Mouse (Mus musculus): ENCODE data around the gene Siah2.
A peak's percentile ranks its signal among the peaks of the same experiment; 100 is the strongest.

The Siah2 gene

DNA sequence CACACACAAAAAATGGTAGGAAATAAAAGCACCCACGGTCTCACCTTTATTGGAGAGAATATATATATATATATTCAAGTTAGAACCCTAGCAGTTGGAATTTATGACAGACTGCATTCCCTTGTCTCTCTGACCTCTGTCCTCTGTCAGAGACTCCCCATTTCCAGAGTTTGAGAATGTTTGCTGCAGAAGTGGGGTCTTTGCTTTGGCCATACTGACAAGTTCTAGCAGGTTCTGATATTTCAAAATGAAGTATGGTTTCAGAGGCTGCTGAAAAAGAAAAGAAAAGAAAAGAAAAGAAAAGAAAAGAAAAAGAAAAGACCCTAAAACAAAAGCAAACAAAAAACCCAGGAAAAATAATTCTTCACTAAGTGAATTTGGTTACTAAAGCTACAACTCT lies 2.8 kb upstream of the Siah2 start:
- DNase-seq (ENCODE audit: low spot score): no peak

DNA sequence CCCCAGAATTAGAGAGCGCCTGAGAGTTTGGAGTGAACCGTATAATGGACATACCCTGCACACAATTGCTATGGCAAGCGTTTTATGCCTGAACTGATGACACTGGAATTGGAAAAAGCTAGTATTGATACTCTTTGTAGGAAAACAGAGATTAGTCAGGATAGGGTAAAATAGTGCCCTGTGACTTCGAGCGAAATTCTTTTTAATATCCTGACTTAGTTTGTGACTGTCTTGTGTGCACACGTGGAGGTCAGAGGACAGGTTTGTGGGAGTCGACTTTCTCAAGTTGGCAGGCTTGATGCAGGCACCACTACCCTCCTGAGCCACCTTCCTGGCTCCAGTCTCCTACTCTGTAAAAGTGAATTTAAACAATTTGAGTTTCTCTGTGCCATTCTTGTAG lies 1.1 kb upstream of the Siah2 start:
- DNase-seq (ENCODE audit: low spot score): no peak

DNA sequence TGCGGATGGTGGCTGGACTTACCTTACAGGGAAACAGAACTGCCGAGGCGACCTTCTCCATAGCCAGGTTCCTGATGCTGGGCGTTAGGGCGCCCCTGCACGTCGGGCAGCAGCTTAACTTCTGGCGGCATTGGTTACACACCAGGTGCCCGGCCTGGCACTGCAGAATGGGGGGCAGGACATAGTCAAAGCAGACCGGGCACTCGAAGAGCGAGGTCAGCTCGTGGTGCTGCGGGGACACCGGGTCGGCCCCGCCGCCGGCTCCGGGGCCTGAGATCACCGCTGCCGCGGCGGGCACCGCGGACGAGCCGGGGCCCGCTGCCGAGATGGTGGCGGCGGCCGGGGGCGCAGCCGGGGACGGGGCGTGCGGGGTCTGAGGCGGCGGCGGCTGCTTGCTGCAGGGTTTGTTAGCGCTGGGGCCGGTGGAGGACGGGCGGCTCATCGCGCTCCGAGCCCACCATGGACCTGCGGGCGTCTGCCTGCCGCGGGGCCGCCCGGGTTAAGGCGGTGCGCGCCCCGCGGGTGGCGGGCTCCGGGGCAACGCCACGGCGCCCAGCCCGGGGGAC lies 743 bp downstream of the Siah2 start:
- DNase-seq (ENCODE audit: low spot score): peak; percentile 77

DNA sequence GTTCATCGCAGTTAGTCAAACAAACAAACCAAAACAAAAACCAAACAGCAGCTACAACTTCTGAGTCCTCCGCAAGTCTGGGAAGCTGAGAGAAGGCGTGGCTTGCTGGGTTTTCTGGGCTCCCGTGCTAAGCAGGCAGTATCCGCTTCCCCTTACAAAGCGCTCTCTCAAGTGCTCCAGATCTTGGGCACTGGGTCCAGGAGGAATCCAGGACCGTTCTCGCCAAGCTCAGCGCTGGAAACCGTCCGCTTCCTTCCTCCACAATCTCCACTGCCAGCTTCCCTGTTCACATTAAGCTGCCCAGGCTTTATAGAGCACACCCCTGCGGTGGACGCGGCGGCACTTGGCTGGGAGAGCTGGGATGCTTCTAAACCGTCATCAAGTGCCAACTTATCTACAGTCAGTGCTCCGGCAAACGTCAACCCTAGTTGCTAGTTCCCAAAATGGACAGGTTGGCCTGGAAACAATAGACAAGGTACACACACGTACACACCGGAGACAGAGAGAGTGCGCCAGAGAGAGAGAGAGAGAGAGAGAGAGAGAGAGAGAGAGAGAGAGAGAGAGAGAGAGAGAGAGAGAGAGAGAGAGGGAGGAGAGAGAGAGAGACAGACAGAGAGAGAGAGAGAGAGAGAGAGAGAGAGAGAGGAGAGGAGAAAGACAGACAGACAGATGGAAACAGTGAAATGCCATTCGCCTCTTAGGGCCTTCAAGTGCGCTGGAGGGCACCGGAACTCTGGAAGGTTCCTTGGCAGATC lies 1.4 kb downstream of the Siah2 start:
- peak; percentile 85 for DNase-seq (ENCODE audit: low spot score)

DNA sequence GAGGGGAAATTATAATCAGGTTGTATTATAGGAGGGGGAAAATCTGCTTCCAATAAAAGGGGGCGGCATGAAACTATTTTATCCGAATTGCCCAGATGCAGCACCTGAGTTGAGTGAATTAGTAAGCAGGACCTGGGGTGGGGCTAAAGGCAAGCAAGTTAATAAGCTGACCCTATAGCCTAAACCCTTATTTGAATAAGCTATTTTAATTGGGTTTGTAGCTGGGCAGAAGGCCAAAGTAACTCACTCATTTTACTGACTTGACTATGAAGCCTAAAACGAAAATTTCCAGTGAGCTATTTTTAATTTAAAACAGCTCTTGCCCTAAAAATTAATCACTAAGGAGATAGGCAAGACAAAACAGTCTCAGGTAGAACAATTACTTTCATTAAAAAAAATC lies 2.5 kb downstream of the Siah2 start:
- peak; percentile 24 for DNase-seq (ENCODE audit: low spot score)

DNA sequence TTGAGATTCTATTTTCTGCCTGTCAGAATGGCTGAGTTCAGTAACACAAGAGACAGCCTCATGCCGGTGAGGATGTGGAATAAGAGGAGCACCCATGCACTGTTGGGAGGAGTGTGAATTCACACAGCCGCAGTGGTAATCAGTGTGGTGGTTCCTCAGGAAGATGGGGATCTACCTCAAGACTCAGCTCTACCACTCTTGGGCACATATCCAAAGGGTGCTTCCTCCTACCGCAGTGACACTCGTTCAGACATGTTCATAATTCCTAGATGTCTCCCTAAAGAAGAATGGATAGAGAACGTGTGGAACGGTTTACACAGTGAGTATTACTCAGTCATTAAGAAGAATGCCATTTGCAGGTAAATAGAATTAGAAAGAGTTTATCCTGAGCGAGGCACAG lies 3.1 kb downstream of the Siah2 start:
- no peak for DNase-seq (ENCODE audit: low spot score)

DNA sequence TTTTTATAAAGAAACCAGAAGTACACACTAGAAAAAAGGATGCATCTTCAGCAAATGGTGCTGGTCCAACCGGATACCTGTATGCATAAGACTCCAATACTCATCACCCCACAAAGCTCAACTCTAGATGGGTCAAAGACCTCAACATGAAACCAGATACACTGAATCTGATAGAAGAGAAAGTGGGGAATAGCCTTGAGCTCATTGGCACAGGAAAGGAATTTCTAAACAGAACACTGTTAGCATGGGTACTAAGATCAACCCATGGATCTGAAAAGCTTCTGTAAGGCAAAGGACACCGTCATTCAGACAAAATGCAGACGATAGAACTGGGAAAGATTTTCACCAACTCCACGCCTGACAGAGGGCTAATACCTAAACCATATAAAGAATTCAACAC lies 3.6 kb downstream of the Siah2 start:
- DNase-seq (ENCODE audit: low spot score): no peak

DNA sequence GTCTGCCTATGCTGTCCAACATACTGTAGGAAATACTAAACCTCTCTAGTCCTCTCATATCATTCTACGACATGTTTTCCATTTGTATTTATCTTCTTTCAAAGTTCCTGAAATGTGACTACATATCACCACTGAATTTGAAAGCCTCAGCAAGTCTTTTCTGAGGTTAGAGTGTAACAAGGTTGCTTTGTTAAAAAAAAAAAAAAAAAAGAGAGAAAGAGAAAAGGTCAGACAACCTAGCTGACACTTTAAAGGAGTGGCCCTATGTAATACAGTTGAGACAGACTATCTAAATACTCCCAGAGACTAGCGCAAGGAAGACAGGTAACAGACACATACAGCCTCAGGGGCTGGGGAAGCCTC lies 5.3 kb downstream of the Siah2 start:
- DNase-seq (ENCODE audit: low spot score): no peak

DNA sequence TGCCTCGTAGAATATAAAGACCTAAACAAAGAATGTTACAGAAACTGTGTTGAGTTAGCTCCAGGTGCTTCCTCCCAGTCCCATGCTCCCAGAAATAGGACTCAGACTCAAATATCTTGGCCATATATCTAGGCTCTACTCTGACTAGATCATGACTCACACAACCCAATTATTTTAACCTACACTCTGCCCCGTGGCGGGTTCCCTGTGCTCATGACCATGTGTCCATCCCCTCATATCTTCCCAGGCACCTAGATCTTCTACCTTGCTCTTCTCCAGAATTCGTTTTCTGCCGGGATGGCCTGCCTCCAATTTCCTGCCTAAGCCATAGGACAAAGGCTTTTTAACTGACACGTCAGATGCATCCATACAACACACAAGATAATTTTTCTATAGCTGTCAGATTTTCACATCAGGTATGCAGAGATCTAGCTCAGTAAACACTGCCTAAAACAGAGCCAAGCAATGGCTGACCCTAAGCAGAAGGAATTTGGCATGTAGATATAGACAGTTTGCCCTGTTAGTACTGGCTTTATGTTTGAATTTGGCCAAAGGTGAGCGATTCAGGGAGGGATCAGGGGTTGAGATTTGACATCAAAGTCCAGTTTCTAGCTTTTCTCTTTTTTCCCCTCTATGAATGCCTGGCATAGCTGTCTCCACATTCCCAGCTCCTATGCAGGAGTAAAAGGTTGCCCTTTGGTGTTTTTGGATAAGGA lies 5.8 kb downstream of the Siah2 start:
- no peak for DNase-seq (ENCODE audit: low spot score)

DNA sequence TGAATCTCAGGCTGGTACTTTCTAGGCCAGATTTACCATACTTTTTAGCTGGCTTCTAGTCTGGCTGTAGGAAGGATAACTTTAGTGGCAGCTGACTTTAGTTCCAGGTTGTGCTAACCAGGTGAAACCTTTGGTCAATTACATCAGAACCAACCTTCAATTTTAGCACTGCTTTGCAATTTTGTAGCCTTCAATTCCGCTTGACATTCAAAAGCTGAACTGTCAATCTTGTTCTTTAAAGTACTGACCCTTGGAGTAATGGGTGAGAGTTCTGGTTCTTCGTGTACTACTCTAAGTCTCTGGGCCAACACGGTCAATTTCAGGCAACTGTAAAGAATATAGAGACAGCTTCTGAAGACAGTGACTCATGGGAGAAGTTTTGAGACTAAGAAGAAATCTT lies 6.8 kb downstream of the Siah2 start:
- no peak for DNase-seq (ENCODE audit: low spot score)

DNA sequence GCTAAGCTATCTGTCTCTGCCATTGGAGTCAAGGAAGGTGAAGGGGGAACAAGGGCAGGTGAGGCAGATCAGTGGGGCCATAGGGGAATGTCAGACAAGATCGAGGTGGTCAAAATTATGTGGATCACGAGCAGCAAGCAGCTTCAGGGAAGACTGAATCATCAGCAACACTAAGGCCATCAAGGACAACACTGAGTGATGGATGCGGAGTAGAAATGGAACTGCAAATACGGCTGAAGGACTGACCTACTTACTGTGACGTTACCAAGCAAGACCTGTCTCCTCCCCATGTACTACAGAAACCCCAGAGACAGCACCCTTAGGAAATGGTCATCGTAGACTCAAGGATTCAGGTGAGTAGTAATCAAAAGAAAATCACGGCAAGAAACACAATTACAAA lies 8.9 kb downstream of the Siah2 start:
- DNase-seq (ENCODE audit: low spot score): no peak

DNA sequence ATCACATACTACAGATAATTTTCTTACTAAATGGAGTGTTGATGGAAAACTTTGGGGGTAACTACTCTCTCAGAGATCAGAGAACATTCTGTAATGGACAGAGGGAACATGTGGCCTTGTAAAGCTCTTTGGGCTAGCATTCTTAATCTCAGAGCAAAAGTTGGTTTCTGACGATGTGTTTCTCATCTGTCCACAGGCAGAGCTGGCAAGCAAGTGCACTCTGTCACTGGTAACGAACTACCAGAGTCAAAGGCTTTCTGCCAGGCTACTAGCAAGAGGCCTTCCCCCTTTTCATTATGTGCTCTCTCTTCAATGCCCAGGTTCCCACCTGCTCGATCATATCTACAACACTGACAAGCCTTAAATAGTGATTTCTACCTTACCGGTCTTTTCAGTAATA lies 9.9 kb downstream of the Siah2 start:
- no peak for DNase-seq (ENCODE audit: low spot score)

DNA sequence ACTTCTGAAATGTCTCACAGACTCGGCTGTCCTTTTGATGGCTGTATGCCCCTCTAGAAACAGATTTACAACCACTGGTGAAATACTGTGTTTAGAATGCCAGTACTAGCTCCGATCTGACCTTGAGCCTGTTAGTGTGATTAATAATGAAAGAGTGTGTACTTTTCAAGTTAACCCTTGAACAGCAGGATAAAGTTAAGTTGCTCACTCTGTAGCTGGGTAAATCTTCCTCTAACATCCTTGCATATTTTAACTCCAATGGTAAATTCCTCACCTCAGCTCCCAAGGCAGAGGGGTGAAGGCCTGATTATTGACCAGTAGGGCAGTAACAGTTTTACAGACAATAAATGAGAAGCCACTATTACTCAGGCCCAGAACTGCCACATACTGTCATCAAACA lies 10.4 kb downstream of the Siah2 start:
- DNase-seq (ENCODE audit: low spot score): no peak

DNA sequence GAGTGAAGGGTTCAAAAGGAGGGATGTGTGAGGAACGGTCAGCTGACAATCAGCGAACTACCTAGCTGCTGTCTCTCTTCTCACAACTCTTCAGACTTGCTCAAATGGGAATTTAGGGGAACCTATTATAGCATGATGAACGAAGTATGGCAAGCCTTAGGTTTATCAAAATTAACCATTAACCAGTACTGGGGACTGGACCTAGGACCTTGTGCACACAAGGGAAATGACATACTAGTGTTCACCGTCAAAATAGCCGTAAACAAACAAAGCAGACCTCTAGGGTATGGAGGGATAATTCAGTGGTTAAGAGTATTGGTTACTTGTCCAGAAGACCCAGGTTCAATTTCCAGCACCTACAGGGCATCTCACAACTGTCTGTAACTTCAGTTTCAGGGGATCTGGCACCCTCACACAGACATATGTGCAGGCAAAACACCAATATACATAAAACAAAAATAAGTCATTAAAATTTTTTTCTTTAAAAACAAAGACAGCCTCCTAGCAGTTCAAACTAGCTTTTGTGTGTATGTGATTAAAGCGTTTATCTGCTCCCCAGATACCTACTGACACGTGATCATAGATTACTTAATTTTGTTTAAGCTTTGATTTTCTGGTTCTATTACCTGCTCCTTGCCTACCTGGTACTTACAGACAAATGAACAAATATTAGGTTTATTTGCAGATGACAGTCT lies 11.1 kb downstream of the Siah2 start:
- DNase-seq (ENCODE audit: low spot score): no peak

DNA sequence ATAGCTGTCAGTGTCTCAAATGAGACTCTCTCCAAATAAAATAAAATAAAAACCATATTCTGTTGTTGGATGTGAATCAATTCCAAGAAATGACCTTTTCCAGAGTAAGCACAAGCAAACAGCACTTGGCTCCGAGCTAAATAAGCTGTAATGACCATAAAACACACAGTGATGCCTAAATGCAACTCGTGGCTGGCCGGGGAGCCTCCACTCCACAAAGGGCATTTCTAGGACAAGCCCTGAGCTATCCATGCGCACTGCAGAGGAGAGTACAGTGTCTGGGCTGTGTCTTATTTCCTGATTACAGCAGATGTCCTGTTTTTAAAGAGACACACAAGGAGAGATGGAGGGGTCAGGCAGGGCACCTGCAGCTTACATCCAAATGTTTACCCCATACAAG lies 12.2 kb downstream of the Siah2 start:
- peak; percentile 11 for DNase-seq (ENCODE audit: low spot score)

DNA sequence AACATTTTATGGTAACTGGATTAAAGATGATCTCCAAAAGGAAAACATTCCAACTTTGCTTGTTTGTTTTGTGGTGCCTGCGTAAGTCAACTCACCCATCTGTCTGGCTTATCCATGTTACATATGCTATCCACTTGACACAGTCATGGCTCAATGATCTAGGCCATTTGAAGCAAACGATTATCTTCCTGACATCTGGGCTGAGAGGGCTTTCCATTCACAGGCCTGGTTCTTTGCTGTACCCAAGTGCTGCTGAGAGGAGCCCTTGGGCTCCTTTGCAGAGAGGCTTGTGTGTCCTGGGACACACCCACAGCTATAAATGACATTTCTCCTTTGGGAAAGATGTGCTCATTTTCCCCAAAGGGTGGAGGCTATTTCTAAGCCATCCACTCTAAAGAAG lies 13.3 kb downstream of the Siah2 start:
- DNase-seq (ENCODE audit: low spot score): no peak

DNA sequence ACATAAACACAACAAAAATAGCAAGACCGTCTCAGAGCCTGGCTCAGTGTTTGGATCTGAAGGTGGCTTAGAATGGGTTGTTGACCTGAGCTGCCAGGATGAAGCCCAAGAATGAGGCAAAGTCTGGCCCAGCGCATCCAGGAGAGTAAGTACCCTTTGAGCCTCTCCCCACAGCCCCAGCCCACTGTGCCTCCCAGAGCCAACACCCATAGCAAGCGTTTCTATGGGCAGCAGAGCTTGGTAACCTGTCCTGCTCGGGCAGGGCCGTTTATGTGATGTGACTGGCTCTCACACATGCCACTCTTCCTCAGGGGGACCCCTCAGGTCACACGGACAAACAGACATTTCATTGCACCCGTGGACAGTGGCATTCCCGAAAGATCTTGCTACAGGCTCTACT lies 13.8 kb downstream of the Siah2 start:
- no peak for DNase-seq (ENCODE audit: low spot score)

DNA sequence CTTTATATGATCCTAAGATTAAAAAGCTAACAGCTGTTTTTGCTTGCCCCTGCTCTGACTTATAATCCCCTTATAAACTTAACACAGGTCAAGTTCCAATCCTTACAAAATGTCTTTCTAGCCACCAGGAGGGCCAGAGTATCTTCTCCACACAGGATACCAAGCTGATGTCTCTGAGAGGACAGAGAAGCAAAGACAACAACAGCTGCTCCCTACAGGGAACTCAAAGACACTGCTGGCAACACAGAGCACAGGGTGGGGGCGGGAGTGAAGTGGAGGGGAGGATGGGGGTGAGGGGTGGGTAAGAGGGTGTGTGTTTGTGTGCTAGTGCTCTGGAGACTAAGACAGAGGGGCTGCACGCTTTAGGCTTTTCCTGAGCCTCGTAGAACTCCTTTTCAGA lies 14.6 kb downstream of the Siah2 start:
- DNase-seq (ENCODE audit: low spot score): no peak

DNA sequence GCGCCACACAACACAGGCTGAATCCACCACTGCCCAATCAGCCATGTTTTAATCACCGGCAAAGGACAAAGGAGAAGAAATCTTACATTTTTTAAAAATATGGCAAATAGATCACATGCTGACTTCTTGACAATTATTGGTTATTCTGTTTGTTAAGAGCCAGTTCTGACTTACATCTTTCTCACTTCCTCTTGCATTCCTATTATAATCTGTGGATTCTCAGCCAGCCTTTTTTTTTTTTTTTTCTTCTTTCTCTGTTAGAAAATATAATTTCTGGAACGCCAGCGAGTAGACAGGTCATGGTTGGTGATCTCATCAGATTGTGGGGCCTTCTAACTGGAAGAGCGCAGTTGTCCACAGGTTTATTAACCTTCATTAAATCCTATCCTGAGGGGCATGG lies 18.9 kb downstream of the Siah2 start:
- no peak for DNase-seq (ENCODE audit: low spot score)

DNA sequence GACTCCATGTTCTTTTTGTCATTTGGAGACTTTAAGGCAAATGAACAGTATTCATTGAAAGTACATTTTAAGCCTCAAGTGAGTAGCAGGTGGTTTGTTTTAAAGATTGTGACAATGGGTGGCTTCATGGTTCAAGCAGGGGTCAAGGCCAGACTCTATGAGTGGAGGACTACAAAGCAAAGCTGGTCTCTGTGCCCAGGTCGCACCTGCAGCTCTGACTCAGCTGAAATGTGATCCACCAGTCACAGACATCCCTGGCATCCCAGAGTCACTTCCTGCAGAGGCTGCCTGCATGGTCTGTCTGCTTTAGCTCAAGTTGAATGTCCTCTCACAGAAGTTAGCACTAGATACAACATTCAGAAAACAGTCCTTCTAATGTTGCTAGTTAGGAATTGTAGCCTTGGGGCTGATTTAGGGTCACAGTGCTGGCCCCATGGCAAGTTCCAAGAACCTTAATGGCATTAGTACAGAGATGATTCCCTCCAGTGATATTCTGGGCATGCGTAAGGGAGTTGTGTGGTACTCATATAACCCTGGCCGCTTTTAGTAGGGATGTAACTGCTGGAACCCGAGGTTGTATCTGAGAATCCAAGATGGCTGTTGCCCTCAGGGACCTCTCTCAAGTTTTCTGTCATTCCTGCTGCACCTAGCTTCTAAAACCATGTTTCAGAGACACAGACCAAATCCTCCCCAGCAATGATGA lies 19.6 kb downstream of the Siah2 start:
- peak; percentile 32 for DNase-seq (ENCODE audit: low spot score)

DNA sequence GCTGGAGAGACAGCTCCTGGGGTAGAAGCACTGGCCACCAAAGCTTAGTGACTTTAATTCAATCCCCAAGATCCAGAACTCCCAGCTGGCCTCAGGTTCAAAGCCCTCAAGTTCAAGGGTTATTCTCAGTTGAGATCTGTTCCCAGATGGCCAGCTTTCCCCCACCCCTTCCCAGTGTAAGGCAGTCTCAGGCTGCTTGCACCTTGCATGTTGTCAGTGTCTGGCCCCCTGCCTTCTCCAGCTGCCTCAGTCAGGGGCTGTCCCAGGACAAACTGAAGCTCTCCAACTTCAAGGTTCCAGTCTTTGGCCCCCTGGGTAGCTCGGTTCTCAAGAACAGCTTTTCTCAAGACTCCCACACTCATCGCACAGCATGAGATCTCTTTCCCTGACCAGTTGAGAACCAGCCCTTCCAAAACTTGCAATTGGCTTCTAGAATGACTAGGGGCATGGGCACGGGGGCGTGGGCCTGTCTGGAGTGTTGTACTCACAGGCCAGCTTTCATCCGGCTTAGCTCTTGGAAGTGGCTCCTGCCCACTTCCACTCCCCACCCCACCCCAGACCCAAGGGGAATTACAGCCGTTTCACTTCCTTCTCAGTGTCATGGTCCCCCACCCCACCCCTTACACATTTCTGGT lies 20.5 kb downstream of the Siah2 start:
- DNase-seq (ENCODE audit: low spot score): no peak

DNA sequence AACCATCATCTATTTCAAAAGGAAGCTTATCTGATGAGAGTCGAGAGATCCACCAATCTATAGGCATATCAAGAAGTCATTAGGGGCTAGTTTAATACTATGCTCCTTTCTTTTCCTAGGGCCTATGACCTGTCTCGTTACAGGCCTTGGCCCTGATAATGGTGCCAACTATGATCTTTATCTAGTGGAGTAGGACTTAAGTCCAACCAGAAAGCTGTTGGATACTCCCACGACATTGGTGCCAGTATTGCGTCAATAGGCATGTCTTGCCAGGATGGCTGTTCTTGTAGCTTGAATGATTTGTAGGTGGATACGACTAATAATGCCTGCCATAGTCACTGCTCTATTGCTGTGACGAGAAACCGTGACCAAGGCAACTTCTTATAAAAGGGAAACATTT lies 28.2 kb downstream of the Siah2 start:
- no peak for DNase-seq (ENCODE audit: low spot score)
